Mouse (Mus musculus): ENCODE measurements around the gene Tmem245. TPM values are rescaled to one million over a fixed set of nuclear protein-coding genes. Genes with fewer than 3 reads are reported as not detected.

Tmem245 gene
- total RNA-seq (2014; rRNA removed) (27.9 and 31.6 TPM in 2 replicates), polyA plus RNA-seq (2015; fragmentation: Nextera tagmentation; extraction: Ambion mirVana) (11.4 and 12.3 TPM in 2 replicates)

GRCm38 (mm10) chr4:56946641-56947640, at the start of gene Tmem245:
Gene Tmem245, minus strand, starts transcription at chr4:56947437.
- TF ChIP-seq CTCF (IDR thresholded peaks at IDR 0.05; ENCODE audit: low read depth), result no peak
- DNase-seq (ENCODE audit: low spot score) (peak; percentile 98), ATAC-seq (peak; percentile 97)
- peaks cover 12% of the 10 kb centered on the region for H3K4me1 ChIP-seq (ENCODE audit: insufficient read depth, low read length)
- no peaks in the 10 kb centered on the region for H3K27me3 ChIP-seq (ENCODE audit: insufficient read depth, low read length)
- H3K27ac ChIP-seq, result peak within 1 kb of the TSS; percentile 91
- H3K4me2 ChIP-seq (ENCODE audit: low read depth, low read length), result peak within 1 kb of the TSS; percentile 94
- H3K4me3 ChIP-seq (ENCODE audit: low read length), result peak within 1 kb of the TSS; percentile 70
- no peaks in the 10 kb centered on the region for H3K36me3 ChIP-seq (ENCODE audit: insufficient read depth, low read length)
- H3K9ac ChIP-seq (replicated peaks; ENCODE audit: low read length), result peak within 1 kb of the TSS; percentile 72
- WGBS, result 1% methylated on average over 102 of the region's 107 CpGs
- no peaks in the 10 kb centered on the region for H3K9me3 ChIP-seq (ENCODE audit: low read length)

GRCm38 (mm10) chr4:56993331-56993730, 46.1 kb upstream of the Tmem245 start:
- H3K4me3 ChIP-seq (ENCODE audit: low read length), result no peak overlapping the region
- DNase-seq (ENCODE audit: low spot score), result no peak
- H3K9ac ChIP-seq (replicated peaks; ENCODE audit: low read length), result no peak overlapping the region
- peaks cover 2% of the 10 kb centered on the region; the same call in 1 of the 2 replicates for H3K9me3 ChIP-seq (ENCODE audit: low read length)
- no peaks in the 10 kb centered on the region for H3K36me3 ChIP-seq (ENCODE audit: insufficient read depth, low read length)
- no peaks in the 10 kb centered on the region for H3K27me3 ChIP-seq (ENCODE audit: insufficient read depth, low read length)
- no peak for TF ChIP-seq CTCF (IDR thresholded peaks at IDR 0.05; ENCODE audit: low read depth)
- H3K4me1 ChIP-seq (ENCODE audit: insufficient read depth, low read length), result no peaks in the 10 kb centered on the region
- ATAC-seq, result no peak
- WGBS, result 79% methylated on average over 7 of the region's 7 CpGs
- H3K27ac ChIP-seq, result no peak overlapping the region
- H3K4me2 ChIP-seq (ENCODE audit: low read depth, low read length), result no peak overlapping the region

DNA sequence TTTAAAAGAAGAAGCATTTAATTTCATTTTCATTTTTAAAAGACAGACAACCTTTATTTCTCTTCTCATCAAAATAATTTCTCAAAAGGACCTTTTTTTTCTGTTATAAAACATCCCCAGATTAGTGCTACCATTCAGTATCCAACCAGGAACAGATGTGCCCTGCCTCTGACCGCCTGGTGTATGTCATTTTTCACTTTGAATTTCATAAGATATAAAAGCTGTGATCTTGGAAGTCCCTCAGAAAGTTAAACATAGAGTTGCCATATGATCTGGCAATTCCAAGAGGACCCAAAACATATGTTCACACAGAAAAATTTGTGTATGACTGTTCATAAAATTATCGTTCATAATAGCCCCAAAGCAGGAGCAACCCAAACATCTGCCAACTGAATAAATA, 44.7 kb upstream of the Tmem245 start:
- DNase-seq (ENCODE audit: low spot score), result no peak
- Histone ChIP-seq H3K36me3 (ENCODE audit: insufficient read depth, low read length) (no peaks in the 10 kb centered on the region), H3K27me3 (ENCODE audit: insufficient read depth, low read length) (no peaks in the 10 kb centered on the region), H3K27ac (no peak overlapping the region), H3K9me3 (ENCODE audit: low read length) (peaks cover 2% of the 10 kb centered on the region; the same call in 1 of the 2 replicates), H3K4me3 (ENCODE audit: low read length) (no peak overlapping the region), H3K4me1 (ENCODE audit: insufficient read depth, low read length) (no peaks in the 10 kb centered on the region; the same call in 1 of the 2 replicates), H3K4me2 (ENCODE audit: low read depth, low read length) (no peak overlapping the region), H3K9ac (replicated peaks; ENCODE audit: low read length) (no peak overlapping the region)
- no peak for ATAC-seq
- WGBS, result 77% methylated on average over 2 of the region's 2 CpGs
- no peak for TF ChIP-seq CTCF (IDR thresholded peaks at IDR 0.05; ENCODE audit: low read depth)

DNA sequence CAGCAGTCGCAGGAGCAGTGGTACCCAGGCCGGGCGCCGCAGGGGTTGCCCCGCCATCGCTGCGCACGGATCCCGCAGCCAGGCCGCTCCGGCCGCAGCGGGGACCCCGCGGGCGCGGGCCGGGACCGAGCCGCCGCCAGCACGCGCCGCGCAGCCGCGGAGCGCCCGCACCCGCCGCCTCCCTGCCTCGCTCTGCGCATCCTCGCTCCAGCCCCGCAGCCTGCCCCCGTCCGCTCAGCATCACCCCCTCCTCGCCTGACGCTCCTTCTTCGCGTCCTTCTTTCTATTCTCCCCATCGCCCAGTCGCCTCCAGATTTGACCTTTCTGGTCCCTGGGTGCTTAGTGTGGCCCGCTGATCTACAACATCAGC, 43.0 kb upstream of the Tmem245 start, which contains the start of gene Frrs1l:
TSS of gene Frrs1l (minus strand) at position 177 of the 370 bp plus-strand sequence.
- Histone ChIP-seq H3K36me3 (ENCODE audit: insufficient read depth, low read length) (no peaks in the 10 kb centered on the region), H3K9me3 (ENCODE audit: low read length) (no peaks in the 10 kb centered on the region), H3K4me1 (ENCODE audit: insufficient read depth, low read length) (no peaks in the 10 kb centered on the region; the same call in 1 of the 2 replicates), H3K4me3 (ENCODE audit: low read length) (peak within 1 kb of the TSS; percentile 79), H3K4me2 (ENCODE audit: low read depth, low read length) (peak within 1 kb of the TSS; percentile 93), H3K27ac (peak within 1 kb of the TSS; percentile 90), H3K27me3 (ENCODE audit: insufficient read depth, low read length) (no peaks in the 10 kb centered on the region), H3K9ac (replicated peaks; ENCODE audit: low read length) (peak within 1 kb of the TSS; percentile 78)
- WGBS, result under 1% methylated on average over 30 of the region's 44 CpGs
- TF ChIP-seq CTCF (IDR thresholded peaks at IDR 0.05; ENCODE audit: low read depth), result no peak
- peak; percentile 90 for ATAC-seq
- DNase-seq (ENCODE audit: low spot score), result peak; percentile 74

- no peaks in the 10 kb centered on the region for H3K27me3 ChIP-seq (ENCODE audit: insufficient read depth, low read length)
- H3K9me3 ChIP-seq (ENCODE audit: low read length), result no peaks in the 10 kb centered on the region
- no peaks in the 10 kb centered on the region; the same call in 1 of the 2 replicates for H3K4me1 ChIP-seq (ENCODE audit: insufficient read depth, low read length)
- WGBS, result 6% methylated on average over 45 of the region's 45 CpGs
- peak overlapping the region; percentile 90 for H3K27ac ChIP-seq
- peak overlapping the region; percentile 93 for H3K4me2 ChIP-seq (ENCODE audit: low read depth, low read length)
- H3K9ac ChIP-seq (replicated peaks; ENCODE audit: low read length), result peak overlapping the region; percentile 78
- no peaks in the 10 kb centered on the region for H3K36me3 ChIP-seq (ENCODE audit: insufficient read depth, low read length)
- peak overlapping the region; percentile 79 for H3K4me3 ChIP-seq (ENCODE audit: low read length)
- DNase-seq (ENCODE audit: low spot score) (peak; percentile 64), ATAC-seq (peak; percentile 83)
- TF ChIP-seq CTCF (IDR thresholded peaks at IDR 0.05; ENCODE audit: low read depth), result no peak
Measured at GRCm38 (mm10) chr4:56989431-56990214, 42.4 kb upstream of the Tmem245 start.

GRCm38 (mm10) chr4:56965586-56966179, 18.4 kb upstream of the Tmem245 start:
- no peak for ATAC-seq
- WGBS, result 66% methylated on average over 7 of the region's 7 CpGs
- no peak overlapping the region for H3K9ac ChIP-seq (replicated peaks; ENCODE audit: low read length)
- H3K4me1 ChIP-seq (ENCODE audit: insufficient read depth, low read length), result no peaks in the 10 kb centered on the region
- peaks cover 32% of the 10 kb centered on the region for H3K36me3 ChIP-seq (ENCODE audit: insufficient read depth, low read length)
- DNase-seq (ENCODE audit: low spot score), result no peak
- H3K4me3 ChIP-seq (ENCODE audit: low read length), result no peak overlapping the region
- H3K4me2 ChIP-seq (ENCODE audit: low read depth, low read length), result no peak overlapping the region
- no peak for TF ChIP-seq CTCF (IDR thresholded peaks at IDR 0.05; ENCODE audit: low read depth)
- no peaks in the 10 kb centered on the region for H3K9me3 ChIP-seq (ENCODE audit: low read length)
- no peaks in the 10 kb centered on the region for H3K27me3 ChIP-seq (ENCODE audit: insufficient read depth, low read length)
- no peak overlapping the region for H3K27ac ChIP-seq

Data from hindbrain, postnatal 0 days (tissue).